Mouse (Mus musculus): Measurements from ENCODE around the gene Ddx6. TPM values are rescaled to one million over a fixed set of nuclear protein-coding genes. Genes with fewer than 3 reads are reported as not detected.

Gene Ddx6
- polyA plus RNA-seq, 1 experiment from 2014 or later: 19.8 TPM

GRCm38 (mm10) chr9:44678288-44678871, 73.7 kb downstream of the Ddx6 start:
- no peak overlapping the region for H3K9ac ChIP-seq
- no peaks in the 10 kb centered on the region for H3K36me3 ChIP-seq
- no peaks in the 10 kb centered on the region for H3K4me1 ChIP-seq
- no peak overlapping the region for H3K4me3 ChIP-seq (replicated peaks)
- ATAC-seq (ENCODE audit: insufficient read depth, low FRiP score, low read depth): no peak
- H3K9me3 ChIP-seq: no peaks in the 10 kb centered on the region
- no peak overlapping the region for H3K27ac ChIP-seq
- no peak overlapping the region for H3K4me2 ChIP-seq
- H3K27me3 ChIP-seq (replicated peaks): no peaks in the 10 kb centered on the region
- 91% methylated on average over 2 of the region's 2 CpGs for WGBS

GRCm38 (mm10) chr9:44679565-44679964, 74.9 kb downstream of the Ddx6 start:
- Histone ChIP-seq H3K4me1 (no peaks in the 10 kb centered on the region), H3K27me3 (replicated peaks) (no peaks in the 10 kb centered on the region), H3K4me2 (no peak overlapping the region), H3K36me3 (no peaks in the 10 kb centered on the region), H3K4me3 (replicated peaks) (no peak overlapping the region), H3K9me3 (no peaks in the 10 kb centered on the region), H3K27ac (no peak overlapping the region), H3K9ac (no peak overlapping the region)
- ATAC-seq (ENCODE audit: insufficient read depth, low FRiP score, low read depth): no peak
- 73% methylated on average over 5 of the region's 5 CpGs for WGBS

GRCm38 (mm10) chr9:44683046-44683445, 78.4 kb downstream of the Ddx6 start:
- no peak for ATAC-seq (ENCODE audit: insufficient read depth, low FRiP score, low read depth)
- Histone ChIP-seq H3K4me2 (no peak overlapping the region), H3K4me1 (peaks cover 7% of the 10 kb centered on the region), H3K36me3 (no peaks in the 10 kb centered on the region), H3K9ac (no peak overlapping the region), H3K9me3 (no peaks in the 10 kb centered on the region), H3K4me3 (replicated peaks) (no peak overlapping the region), H3K27me3 (replicated peaks) (no peaks in the 10 kb centered on the region), H3K27ac (no peak overlapping the region)
- WGBS: 85% methylated on average over 8 of the region's 8 CpGs

- Histone ChIP-seq H3K4me3 (replicated peaks) (no peak overlapping the region), H3K4me2 (no peak overlapping the region), H3K4me1 (peaks cover 7% of the 10 kb centered on the region), H3K9ac (no peak overlapping the region), H3K9me3 (no peaks in the 10 kb centered on the region), H3K36me3 (0 out of 2 replicates have a peak, but pooled peaks cover 2% of the 10 kb centered on the region), H3K27ac (0 out of 2 replicates have a peak overlapping the region, but pooled peaks have one; percentile 4), H3K27me3 (replicated peaks) (no peaks in the 10 kb centered on the region)
- peak; percentile 28; the same call in 1 of the 2 replicates for ATAC-seq (ENCODE audit: insufficient read depth, low FRiP score, low read depth)
- WGBS: 37% methylated on average over 14 of the region's 14 CpGs
Observed at GRCm38 (mm10) chr9:44685346-44686330, 80.9 kb downstream of the Ddx6 start.

- H3K27me3 ChIP-seq (replicated peaks): no peaks in the 10 kb centered on the region
- ATAC-seq (ENCODE audit: insufficient read depth, low FRiP score, low read depth): no peak
- H3K36me3 ChIP-seq: 0 out of 2 replicates have a peak, but pooled peaks cover 2% of the 10 kb centered on the region
- peaks cover 14% of the 10 kb centered on the region for H3K4me1 ChIP-seq
- H3K9me3 ChIP-seq: no peaks in the 10 kb centered on the region
- H3K4me3 ChIP-seq (replicated peaks): no peak overlapping the region
- no peak overlapping the region for H3K9ac ChIP-seq
- no peak overlapping the region for H3K27ac ChIP-seq
- 76% methylated on average over 5 of the region's 5 CpGs for WGBS
- no peak overlapping the region for H3K4me2 ChIP-seq
Observed at GRCm38 (mm10) chr9:44686638-44687037, 81.9 kb downstream of the Ddx6 start.

GRCm38 (mm10) chr9:44688013-44688412, 83.3 kb downstream of the Ddx6 start:
- Histone ChIP-seq H3K9me3 (no peaks in the 10 kb centered on the region), H3K27ac (no peak overlapping the region), H3K36me3 (0 out of 2 replicates have a peak, but pooled peaks cover 4% of the 10 kb centered on the region), H3K4me1 (peaks cover 21% of the 10 kb centered on the region), H3K4me2 (no peak overlapping the region), H3K4me3 (replicated peaks) (no peak overlapping the region), H3K27me3 (replicated peaks) (no peaks in the 10 kb centered on the region), H3K9ac (no peak overlapping the region)
- no peak for ATAC-seq (ENCODE audit: insufficient read depth, low FRiP score, low read depth)
- 81% methylated on average over 9 of the region's 9 CpGs for WGBS

Other genes starting within 250 kb of the Ddx6 start
- gene Vps11, start 243.2 kb upstream of the Ddx6 start, polyA plus RNA-seq (2015; fragmentation: Nextera tagmentation; extraction: Ambion mirVana): 25.8 and 26.4 TPM in 2 replicates
- gene Hyou1, start 225.4 kb upstream of the Ddx6 start, polyA plus RNA-seq (2015; fragmentation: Nextera tagmentation; extraction: Ambion mirVana): 30.6 and 36.2 TPM in 2 replicates
- 31.1 and 34.1 TPM in 2 replicates for gene Slc37a4, start 208.0 kb upstream of the Ddx6 start, polyA plus RNA-seq (2015; fragmentation: Nextera tagmentation; extraction: Ambion mirVana)
- 1,740 and 2,121 TPM in 2 replicates for gene Rps25, start 197.8 kb upstream of the Ddx6 start, polyA plus RNA-seq (2015; fragmentation: Nextera tagmentation; extraction: Ambion mirVana)
- gene Trappc4, start 197.3 kb upstream of the Ddx6 start, polyA plus RNA-seq (2015; fragmentation: Nextera tagmentation; extraction: Ambion mirVana): 115 and 125 TPM in 2 replicates
- gene Ccdc84, start 186.3 kb upstream of the Ddx6 start, polyA plus RNA-seq (2015; fragmentation: Nextera tagmentation; extraction: Ambion mirVana): 27.4 and 27.9 TPM in 2 replicates
- gene Foxr1, start 163.8 kb upstream of the Ddx6 start, polyA plus RNA-seq (2015; fragmentation: Nextera tagmentation; extraction: Ambion mirVana): not detected in 2 replicates
- 18.2 and 26.2 TPM in 2 replicates for gene Upk2, start 149.9 kb upstream of the Ddx6 start, polyA plus RNA-seq (2015; fragmentation: Nextera tagmentation; extraction: Ambion mirVana)
- gene Bcl9l, start 122.1 kb upstream of the Ddx6 start, polyA plus RNA-seq (2015; fragmentation: Nextera tagmentation; extraction: Ambion mirVana): 12.0 and 12.1 TPM in 2 replicates
- 0.54 and 0.62 TPM in 2 replicates for gene Cxcr5, start 43.0 kb upstream of the Ddx6 start, polyA plus RNA-seq (2015; fragmentation: Nextera tagmentation; extraction: Ambion mirVana)
- gene Treh, start 68.3 kb downstream of the Ddx6 start, polyA plus RNA-seq (2015; fragmentation: Nextera tagmentation; extraction: Ambion mirVana): 0.13 TPM in 1 of 2 replicates, not detected in the other
- 24.0 and 25.4 TPM in 2 replicates for gene Phldb1, start 130.3 kb downstream of the Ddx6 start, polyA plus RNA-seq (2015; fragmentation: Nextera tagmentation; extraction: Ambion mirVana)
- 189 and 208 TPM in 2 replicates for gene Arcn1, start 163.0 kb downstream of the Ddx6 start, polyA plus RNA-seq (2015; fragmentation: Nextera tagmentation; extraction: Ambion mirVana)
- 84.3 and 84.4 TPM in 2 replicates for gene Ift46, start 163.0 kb downstream of the Ddx6 start, polyA plus RNA-seq (2015; fragmentation: Nextera tagmentation; extraction: Ambion mirVana)
- 3.4 and 3.8 TPM in 2 replicates for gene Tmem25, start 194.4 kb downstream of the Ddx6 start, polyA plus RNA-seq (2015; fragmentation: Nextera tagmentation; extraction: Ambion mirVana)
- 2.3 and 9.4 TPM in 2 replicates for gene Ttc36, start 198.2 kb downstream of the Ddx6 start, polyA plus RNA-seq (2015; fragmentation: Nextera tagmentation; extraction: Ambion mirVana)

All from stomach, embryonic 15.5 days (tissue).